Mouse (Mus musculus) lung, adult 2 months (tissue): ENCODE measurements around the gene Dmrta2. TPM values are rescaled to one million over a fixed set of nuclear protein-coding genes. Genes with fewer than 3 reads are reported as not detected.

Experiments used
- DNase-seq: peaks from one replicate; pipeline ENCODE4 v3.0.0; 2022
- H3K4me1 ChIP-seq: fragments of 200-500 bp; 2 replicates; pipeline ENCODE4 v1.6.1; 2011; ENCODE audit warnings: low read length; ENCODE audit not compliant: control insufficient read depth, insufficient read depth
- H3K4me3 ChIP-seq: fragments of 200-500 bp; replicated peaks from 2 replicates; pipeline ENCODE3; 2011; ENCODE audit warnings: low read depth, mild to moderate bottlenecking, control low read depth, low read length; ENCODE audit errors: extremely low read depth
- CTCF ChIP-seq: fragments of 200-500 bp; IDR thresholded peaks from 2 replicates; pipeline ENCODE4 v1.5.1; 2011; ENCODE audit warnings: mild to moderate bottlenecking, low read length, control low read depth; ENCODE audit not compliant: insufficient read depth
- POLR2A ChIP-seq: fragments of 200-500 bp; IDR thresholded peaks from 2 replicates; pipeline ENCODE4 v1.6.1; 2011; ENCODE audit warnings: low read depth, mild to moderate bottlenecking, control low read depth, low read length, borderline replicate concordance; ENCODE audit errors: extremely low read depth
- WGBS: fragments of 180-500 bp; shearing (Covaris S2); methylation state at CpG from one replicate; pipeline ENCODE4 v1.1.7; 2018; 5-methylcytosine and 5-hydroxymethylcytosine counted together
- polyA plus RNA-seq: library from polyadenylated mRNA; depleted of rRNA; stranded (reverse); fragments of >200 nt; gene quantifications from 2 replicates; pipeline ENCODE4 v1.2.3, GENCODE M21; 2012

Dmrta2 gene
- polyA plus RNA-seq, 1 experiment, result 0.43 TPM

DNA sequence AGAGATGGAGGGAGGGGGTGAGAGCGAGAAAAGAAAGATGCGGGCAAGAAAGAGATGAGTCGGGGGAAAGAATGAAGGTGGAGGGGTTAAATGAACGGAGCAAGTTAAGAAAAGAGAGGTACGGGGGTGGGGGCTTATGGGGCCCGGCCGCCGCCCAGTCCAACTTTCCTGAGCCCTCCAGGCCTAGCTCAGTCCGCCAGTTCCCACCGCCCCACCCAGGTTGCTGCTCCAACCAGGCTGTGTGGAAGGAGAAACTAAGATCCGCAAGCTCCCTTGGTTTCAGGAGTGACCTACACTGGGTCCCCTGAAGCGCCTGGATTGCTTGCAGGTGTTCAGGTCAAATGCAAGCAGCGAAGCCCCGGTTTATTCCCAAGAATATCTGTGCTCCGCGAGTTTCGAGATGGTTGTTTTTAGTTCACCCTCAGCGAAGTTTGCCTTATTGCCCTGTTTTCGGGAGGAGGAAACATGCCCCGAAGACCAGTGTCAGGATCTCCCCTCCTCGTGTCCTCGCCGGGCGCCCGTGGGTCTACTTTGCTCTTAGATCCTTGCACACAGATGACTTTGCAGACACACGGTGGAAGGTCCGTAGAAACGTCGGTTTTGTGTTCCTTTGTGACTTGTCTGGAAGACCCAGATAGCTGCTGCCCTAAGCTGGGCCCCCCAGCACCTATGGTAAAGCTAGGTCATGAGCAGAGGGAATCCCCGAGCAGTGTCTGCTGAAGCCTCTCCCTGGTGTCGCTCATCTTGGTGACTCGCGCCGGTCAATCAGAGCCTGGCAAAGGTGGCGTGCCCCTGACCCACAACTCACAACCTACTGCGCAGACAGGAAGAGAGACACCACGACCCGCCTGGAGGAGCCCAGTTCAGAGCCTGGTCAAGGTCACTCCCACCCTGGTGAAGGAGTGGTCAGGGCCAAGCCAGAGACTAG lies 6.9 kb downstream of the Dmrta2 start:
- Histone ChIP-seq H3K4me3 (no peak overlapping the region), H3K4me1 (peaks cover 2% of the 10 kb centered on the region; the same call in 1 of the 2 replicates)
- DNase-seq, result no peak
- 4% methylated on average over 38 of the region's 38 CpGs for WGBS
- TF ChIP-seq POLR2A (no peak), CTCF (no peak)

DNA sequence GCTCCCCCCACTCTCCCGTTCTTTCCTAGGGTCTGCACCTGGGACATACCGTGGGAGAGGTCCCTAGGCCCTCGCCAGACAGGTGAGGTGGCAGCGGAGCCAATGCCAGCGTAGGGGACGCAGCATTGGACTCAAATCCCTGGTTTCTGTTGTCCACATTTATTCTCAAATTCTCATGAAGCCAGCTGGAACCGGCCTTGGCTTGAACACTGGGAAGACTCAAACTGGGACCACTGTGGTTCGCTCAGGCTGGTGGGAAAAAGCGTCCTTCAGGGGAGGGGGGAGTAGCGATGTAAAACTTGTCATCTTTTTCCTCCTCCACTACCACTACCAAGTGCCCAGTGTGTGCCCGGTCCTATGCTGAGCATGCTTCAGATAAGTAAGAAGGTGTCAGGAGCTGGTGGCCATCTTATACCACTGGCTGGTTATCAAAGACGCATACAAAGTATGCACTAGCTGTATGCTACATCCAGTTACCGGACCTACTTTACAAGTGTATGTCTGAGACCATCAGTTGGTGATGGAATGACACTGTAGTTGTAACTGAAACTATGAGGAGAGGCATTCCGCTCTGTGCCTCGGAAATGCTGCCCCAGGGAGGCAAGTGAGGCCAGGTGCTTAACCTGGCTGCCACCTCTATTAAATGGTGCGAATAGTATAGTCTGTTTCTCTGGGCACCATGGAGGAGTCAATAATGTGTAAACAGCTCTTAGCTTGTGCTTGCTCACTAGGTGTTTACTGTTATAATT lies 7.7 kb downstream of the Dmrta2 start:
- H3K4me3 ChIP-seq, result no peak overlapping the region
- H3K4me1 ChIP-seq, result peaks cover 2% of the 10 kb centered on the region; the same call in 1 of the 2 replicates
- DNase-seq, result no peak
- 7% methylated on average over 16 of the region's 16 CpGs for WGBS
- no peak for TF ChIP-seq POLR2A
- TF ChIP-seq CTCF, result no peak

GRCm38 (mm10) chr4:109986301-109986700 lies 8.4 kb downstream of the Dmrta2 start:
- WGBS, result 4% methylated on average over 9 of the region's 9 CpGs
- TF ChIP-seq CTCF (no peak), POLR2A (no peak)
- no peak overlapping the region for H3K4me3 ChIP-seq
- no peak for DNase-seq
- peaks cover 2% of the 10 kb centered on the region; the same call in 1 of the 2 replicates for H3K4me1 ChIP-seq

- WGBS, result 14% methylated on average over 13 of the region's 13 CpGs
- Histone ChIP-seq H3K4me1 (peaks cover 2% of the 10 kb centered on the region; the same call in 1 of the 2 replicates), H3K4me3 (no peak overlapping the region)
- TF ChIP-seq CTCF, result no peak
- no peak for TF ChIP-seq POLR2A
- no peak for DNase-seq
These were observed 9.0 kb downstream of the Dmrta2 start for GRCm38 (mm10) chr4:109986748-109987355.

- 7% methylated on average over 18 of the region's 20 CpGs for WGBS
- no peaks in the 10 kb centered on the region; the same call in 1 of the 2 replicates for H3K4me1 ChIP-seq
- TF ChIP-seq POLR2A (no peak), CTCF (no peak)
These were observed 9.9 kb downstream of the Dmrta2 start for GRCm38 (mm10) chr4:109987560-109988362.

GRCm38 (mm10) chr4:109988411-109988810 lies 10.6 kb downstream of the Dmrta2 start:
- H3K4me3 ChIP-seq, result no peak overlapping the region
- DNase-seq, result no peak
- TF ChIP-seq CTCF (no peak), POLR2A (no peak)
- WGBS, result 18% methylated on average over 5 of the region's 5 CpGs
- no peaks in the 10 kb centered on the region for H3K4me1 ChIP-seq

More at GRCm38 (mm10) chr4:109987560-109988362, 9.9 kb downstream of the Dmrta2 start:
- H3K4me3 ChIP-seq, result no peak overlapping the region
- no peak for DNase-seq

DNA sequence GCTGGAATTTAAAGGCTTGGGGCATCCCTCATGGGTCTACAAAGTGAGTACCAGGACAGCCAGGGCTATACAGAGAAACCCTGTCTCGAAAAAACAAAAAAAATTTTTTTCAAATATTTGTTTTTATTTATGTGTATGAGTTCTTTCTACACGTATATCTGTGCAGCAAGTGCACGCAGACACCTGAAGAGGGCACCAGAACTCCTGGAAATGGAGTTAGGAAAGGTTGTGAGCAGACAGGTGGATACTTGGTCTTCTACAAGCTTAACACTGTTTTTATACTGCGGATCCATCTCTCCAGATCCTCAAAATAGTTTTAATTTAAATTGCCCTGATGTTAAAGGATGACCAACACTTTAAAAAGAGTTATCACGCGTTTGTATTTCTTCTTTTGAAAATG lies 11.4 kb downstream of the Dmrta2 start:
- H3K4me3 ChIP-seq, result no peak overlapping the region
- no peak for DNase-seq
- TF ChIP-seq POLR2A (no peak), CTCF (no peak)
- WGBS, result 46% methylated on average over 6 of the region's 6 CpGs
- H3K4me1 ChIP-seq, result no peaks in the 10 kb centered on the region

- Histone ChIP-seq H3K4me3 (no peak overlapping the region), H3K4me1 (no peaks in the 10 kb centered on the region)
- no peak for DNase-seq
- WGBS, result 87% methylated on average over 1 of the region's 1 CpGs
- TF ChIP-seq POLR2A (no peak), CTCF (no peak)
These were observed 28.2 kb downstream of the Dmrta2 start for GRCm38 (mm10) chr4:110006044-110006443.

- 48% methylated on average over 9 of the region's 9 CpGs for WGBS
- TF ChIP-seq POLR2A (no peak), CTCF (0 out of 2 replicates have a peak, but pooled peaks have one; percentile 22)
- DNase-seq, result no peak
- Histone ChIP-seq H3K4me3 (no peak overlapping the region), H3K4me1 (no peaks in the 10 kb centered on the region)
These were observed 41.3 kb downstream of the Dmrta2 start for GRCm38 (mm10) chr4:110019145-110019544.
